Mouse (Mus musculus) layer of hippocampus, adult 9-11 months (tissue): ENCODE data around the gene Lpar1.

ENCODE experiments used
- DNase-seq: peaks from one replicate; pipeline ENCODE4 v3.0.0; 2022

The Lpar1 gene

DNA sequence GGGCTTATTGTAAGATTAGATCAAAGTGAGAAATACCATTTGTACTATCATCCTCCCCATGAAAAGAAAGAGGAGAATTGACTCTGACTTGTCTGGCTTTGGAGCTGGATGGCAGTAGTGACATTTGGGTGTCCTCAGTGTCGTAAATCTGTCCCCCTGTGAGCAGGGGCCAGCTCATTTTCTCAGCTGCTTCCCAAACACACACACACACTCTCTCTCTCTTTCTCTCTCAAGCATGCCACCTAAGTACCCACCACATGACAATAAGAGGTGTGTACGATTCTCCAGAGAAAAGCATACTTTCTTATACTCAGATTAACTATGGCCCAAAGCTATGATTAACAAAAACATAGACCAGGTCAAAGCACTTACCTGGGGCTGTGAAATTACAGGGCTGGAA, 49.4 kb downstream of the Lpar1 start:
- DNase-seq: no peak

DNA sequence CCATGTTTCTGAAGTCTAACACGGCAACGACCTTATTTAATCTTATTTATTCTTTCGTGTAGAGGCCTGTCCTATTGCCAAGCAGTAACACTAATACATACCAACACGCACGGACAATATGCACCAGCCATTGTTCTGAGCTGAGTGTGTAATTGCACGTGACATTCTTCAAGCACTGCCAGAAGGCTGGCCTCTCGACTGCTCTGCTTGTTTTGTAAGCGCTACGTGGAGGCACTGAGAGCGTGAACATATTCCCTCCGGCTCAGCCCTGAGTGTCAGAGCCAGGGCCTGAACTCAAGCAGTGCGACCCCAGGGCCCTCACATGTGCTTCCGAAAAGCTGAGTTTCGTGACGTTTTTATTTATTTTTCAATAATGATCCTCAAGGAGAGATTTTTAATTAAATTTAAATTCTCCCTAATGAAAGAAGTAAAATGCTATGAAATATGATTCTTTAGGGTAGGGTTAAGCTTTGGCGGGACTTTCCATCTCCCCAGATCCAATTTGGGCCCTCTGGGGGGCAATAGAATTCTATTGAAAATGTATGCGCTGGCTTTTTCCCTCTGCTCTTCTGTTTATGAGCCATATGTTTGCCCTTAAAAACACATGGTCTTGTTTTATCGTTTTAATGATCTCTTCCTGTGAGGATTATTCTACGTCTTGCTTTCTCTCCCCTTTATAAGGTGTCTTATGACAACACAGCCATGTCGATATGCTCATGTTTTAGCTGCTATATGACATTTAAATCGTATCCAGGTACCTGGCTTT, 52.5 kb downstream of the Lpar1 start:
- peak; percentile 10 for DNase-seq

DNA sequence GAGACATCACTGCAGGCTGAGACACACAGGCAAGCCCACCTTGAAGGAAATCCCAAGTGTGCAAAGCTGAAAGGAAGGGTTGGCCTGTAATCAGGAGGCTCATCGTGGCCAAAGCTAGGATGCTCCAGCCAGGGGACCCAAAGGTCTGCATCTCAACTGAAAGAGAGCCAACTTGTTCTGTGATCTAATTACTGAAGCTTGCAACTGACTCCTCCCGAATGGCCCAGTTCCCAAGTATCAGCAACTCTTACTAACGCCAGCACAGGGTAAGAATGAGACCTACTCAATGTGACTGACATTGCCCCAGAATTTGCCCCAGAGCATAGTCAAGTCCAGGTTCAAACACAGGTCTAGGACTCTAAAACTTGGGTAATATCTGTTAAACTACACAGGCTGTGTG, 53.9 kb downstream of the Lpar1 start:
- DNase-seq: no peak

DNA sequence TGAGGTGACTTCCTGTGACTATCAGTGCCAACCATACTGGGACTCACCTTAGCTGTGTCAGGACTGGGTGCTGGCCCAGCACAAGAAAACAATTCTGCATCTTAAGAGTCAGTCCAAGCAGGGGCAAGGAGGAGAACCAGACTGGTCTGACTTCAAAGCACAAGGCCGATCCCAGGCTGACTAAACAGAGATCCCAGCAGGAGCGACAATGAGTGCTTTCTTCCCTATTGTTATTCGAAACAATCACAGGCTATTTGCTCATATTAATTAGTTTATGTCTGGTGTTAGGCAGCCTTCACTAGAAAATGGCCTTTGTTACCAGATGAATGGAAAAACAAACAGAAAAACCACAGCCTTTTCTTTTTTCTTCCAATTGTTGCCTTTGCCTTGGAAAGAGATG, 54.5 kb downstream of the Lpar1 start:
- DNase-seq: peak; percentile 52

DNA sequence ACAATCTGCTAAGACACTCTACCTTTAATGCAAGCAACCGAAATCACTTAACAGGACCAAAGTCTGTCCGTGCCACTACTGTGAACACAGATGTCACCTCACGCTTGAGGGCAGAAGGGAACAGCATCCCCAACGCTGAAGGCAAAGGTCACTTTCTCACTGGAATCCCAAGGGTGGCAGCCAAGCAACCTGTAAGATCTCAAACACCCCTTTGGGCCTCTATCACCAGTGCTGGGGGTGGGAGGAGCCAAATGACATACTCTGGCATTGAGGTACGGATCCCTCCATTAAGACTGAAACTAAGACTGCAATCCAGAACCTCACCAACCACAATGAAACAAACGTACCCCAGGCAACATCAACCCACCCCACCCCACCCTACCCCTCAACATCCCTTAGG, 55.0 kb downstream of the Lpar1 start:
- DNase-seq: no peak

DNA sequence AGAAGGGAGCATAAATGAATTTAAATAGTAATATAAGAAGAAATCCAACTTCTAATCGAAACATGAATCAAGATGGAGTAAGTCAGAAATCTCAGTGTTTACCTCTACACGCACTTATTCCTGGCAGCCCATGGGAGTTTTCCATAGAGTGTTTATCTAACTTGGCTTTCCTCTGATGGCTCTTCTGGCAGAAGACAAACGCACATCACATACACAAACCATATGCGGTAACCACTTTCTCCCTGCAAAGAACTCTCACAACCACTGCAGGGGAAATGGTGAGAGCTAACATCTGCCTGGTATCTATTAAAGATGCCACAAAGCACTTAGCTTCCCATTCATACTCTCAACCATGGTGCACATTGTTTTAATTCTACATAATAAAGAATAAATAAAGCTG, 56.4 kb downstream of the Lpar1 start:
- no peak for DNase-seq

DNA sequence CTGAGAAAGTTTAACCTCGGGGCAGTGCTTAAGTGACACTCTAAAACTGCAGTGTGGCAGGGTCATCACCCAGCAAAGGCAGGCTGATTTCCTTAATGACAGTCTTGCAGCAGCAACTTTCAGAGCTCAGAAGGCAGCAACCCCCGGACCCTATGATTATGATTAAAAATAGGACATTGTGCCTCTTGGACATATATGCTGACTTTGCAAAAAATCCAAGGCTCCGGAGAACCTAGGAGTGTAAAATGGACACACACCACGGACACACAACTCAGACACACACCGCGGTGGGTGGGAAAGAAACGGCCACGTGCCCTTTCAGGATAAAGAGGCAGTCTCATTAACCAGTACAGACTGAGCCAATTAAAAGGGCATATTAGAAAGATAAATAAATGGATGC, 57.0 kb downstream of the Lpar1 start:
- DNase-seq: no peak

DNA sequence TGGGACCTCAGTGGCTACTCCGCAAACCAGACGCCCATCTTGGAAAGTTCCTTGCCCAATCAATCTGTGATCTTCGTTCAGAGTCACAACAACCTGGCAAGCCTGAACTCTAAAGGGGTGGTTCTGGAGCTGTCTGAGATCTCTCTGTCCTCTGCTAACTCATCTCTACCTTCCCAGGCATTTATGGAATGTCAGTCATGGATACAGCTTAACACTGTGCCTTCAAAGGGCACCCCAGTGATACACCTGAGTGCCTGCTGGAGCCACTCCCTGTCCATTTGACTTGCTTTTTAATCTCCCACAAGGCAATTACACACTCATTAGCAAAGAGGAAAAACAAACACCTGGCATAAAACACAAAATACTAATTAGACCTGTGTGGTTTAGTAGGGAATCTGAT, 62.0 kb downstream of the Lpar1 start:
- no peak for DNase-seq

DNA sequence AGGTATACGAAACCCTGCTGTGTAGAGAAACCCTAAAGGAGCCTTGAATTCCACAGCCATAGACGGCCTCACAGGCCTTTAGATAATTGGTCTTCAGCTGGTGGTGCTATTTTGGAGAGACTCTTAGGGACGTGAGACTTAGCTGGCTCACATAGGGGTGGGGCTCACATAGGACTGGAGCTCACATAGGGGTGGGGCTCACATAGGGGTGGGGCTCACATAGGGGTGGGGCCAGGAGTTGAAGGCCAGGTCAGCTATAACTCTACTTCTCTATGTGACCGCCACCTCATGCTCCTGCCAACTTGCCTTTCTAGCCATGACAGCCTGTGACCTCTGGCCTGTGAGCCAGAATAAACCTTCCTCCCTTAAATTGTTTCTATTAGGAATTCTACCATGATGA, 63.3 kb downstream of the Lpar1 start:
- no peak for DNase-seq

DNA sequence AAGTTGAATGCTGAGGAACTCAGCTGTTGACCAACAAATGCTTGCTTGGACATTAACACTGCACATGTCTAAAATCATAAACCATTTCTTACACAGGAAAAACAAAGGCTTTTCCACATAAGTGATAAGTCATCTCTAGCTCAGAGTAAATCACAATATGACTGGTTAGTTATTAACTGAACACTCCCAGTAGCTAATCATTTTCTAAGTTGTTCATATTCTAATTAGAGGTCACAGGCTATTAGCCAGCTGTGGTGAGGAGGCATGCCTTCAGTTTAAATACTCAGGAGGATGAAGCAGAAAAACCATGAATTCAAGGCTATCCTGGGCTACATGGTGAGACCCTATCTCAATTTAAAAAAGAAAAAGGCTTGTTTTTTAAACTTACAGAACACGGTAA, 75.1 kb downstream of the Lpar1 start:
- DNase-seq: no peak

DNA sequence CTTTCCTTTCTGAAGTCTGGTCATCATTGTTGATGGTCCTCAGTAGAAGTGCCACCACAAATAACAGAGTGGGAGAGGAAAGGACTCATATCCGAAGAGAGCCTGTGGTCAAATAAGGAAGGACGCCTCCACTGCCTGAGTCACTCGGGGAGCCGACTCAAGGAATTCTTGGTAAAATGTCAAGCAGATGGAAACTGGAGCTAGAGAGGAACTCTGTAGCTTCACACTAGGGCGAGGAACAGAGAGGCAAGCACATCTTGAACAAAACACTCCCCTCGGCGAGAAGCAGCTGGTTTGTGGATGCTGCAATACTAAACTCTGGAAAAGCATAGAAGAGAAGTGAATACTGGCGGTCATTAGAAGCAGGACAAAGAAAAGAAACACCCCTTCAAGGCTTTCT, 76.0 kb downstream of the Lpar1 start:
- peak; percentile 67 for DNase-seq

DNA sequence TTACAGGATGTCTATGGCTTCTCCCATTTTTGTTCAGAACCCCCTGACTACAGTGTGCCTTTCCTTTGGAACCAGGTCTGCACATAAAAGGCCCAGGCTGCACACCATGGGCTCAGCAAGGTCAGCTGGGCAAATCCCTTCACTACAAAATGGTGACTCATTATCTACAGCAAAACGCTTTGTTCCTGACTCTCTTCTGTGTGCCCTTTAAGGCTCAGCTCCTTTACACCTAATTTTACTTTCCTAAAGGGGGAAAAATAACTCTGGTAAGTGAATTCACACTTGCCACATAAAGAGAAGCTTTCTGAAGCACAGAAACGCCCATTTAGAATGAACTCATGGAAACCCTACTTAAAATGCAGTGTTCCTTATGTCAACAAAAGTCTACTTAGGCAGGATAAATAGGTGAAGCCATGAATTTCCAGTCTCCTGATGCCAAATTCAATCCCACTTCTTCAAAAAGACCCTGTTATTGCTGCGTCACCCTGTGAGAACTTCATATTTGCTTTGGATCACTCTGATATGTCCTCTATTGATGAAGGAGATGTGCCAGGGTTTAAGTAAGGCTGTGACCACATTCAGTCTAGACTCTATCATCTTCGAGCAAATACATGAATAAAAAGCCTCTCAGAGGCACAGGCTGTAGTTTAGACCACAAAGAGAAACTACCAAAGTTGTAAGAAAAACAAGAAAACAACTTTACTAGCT, 82.3 kb downstream of the Lpar1 start:
- no peak for DNase-seq

DNA sequence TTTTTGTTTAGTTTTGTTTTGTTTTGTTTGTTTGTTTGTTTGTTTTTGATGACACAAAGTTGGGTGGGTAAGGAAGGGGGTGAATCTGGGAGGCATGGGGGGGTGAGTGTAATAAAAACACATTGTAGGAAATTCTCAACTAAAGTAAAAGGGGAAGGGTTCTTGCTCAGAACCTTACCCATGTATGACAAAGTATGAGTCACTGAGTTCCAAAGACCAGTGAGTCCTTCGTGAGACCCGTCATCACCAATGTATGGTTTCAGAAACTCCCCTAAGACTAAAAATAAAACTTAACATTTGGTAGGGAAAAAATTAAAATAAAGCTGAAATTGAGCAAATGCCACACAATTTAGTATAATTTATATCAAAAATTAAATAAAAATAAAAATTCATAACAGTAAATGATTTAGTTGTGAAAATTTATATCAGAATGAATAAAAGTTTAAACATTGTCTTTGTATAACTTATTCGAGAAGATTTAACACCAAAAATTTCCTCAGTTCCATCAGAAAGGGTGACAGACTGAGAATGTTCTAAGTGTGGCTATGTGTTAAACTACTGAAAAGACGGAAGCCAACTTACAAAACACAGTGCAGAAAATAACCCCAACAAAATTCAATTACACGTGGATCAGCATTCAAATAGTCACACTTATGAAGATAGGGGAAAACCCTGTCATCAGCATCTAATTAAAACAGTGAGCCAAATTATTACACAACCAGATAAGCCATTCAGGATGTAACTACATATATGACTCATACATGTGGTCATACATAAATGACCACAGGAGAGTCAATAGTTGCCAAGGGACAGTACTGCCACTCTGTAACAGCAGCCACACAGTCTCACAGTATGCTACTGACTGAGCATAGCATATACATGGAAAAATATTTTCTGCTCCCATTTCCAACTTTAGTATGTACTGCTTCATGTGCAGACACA, 83.8 kb downstream of the Lpar1 start:
- DNase-seq: no peak

DNA sequence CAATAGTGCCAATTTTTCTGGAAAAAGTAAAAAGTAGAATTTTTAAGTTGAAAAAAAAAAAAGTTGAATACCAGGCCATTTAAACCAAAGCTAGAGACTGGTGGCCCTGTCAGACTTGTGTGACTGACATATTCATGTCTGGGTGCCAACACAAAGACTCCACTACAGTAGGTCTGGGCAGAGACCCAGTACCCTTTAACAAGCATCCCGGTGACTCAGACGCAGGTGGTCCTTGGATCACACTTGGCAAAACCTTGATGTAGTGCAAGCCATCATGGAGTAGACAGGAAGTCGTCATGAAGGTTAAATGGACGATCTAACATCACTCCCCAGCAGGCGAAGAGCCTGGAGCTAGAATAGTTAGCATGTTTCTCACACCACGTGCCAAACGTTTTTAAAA, 84.7 kb downstream of the Lpar1 start:
- no peak for DNase-seq

DNA sequence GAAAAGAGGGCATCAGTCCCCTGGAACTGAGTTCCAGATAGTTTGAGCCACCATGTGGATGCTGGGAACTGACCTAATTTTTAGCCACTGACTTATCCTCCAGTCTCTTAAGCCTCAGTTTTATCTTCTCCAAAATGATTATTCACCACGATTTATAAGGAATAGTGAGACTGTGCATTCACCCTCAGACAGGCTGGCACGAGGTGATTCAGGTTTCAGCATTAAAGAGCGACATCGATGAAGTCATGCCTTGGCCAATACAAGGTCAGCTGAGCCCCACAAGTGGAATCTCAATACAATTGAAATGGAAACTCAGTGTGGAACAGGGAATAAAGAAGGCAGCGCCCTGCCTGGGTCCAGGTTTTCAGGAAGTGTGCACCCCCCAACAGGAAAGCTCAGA, 88.1 kb downstream of the Lpar1 start:
- DNase-seq: no peak

DNA sequence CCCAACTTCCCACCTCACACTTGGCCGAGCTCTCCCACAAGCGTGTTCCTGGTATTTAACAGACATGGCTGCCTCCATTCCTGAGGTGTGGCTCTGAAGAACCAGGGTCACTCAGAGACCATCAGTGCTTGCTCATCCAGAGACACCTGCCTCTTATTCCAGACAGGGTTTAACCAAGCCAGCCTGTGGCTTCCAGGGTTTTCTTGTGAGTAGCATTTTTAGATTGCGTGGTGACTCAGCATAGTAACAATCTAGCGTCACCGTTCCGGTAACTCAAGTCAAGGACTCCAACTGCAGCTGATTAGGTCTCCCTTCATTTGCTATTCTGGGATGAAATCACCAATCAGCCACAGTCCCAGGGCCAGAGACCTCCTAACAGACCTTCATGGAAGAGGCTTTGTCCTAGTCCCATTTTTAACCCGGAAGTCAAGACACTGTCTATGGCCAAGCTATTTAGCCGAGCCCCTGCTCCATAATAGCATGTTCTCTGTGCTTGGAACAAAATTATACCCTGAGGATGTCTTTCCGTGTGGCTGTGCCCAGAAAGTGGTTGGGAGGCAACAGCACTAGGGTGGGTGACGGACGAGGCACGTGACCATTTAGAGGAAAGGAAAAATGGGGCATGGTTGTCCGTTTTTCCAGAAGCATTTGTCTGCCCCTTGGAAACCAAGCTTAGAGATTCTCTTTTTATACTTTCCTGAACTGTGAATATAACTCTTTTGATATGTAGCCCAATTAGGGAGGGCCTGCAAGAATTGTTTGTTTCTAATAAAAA, 89.1 kb downstream of the Lpar1 start:
- no peak for DNase-seq

DNA sequence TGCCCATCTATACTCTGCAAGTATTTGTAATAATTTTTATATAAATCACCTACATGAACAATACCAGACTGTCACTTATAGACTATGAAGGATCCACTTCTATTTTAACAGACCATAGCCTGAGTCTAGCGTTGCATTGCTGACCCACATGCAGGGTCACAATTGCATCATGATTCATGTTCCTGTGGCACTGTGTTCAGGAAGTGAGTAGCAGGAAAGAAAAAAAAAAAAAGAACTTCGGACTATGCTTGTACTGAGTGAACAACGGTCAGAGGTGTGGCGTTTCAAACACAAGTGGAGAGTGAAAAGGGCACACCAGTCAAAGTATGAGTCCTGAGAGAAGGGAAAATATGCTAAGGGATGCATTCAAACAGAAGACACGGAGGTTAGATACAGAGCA, 90.7 kb downstream of the Lpar1 start:
- DNase-seq: no peak

DNA sequence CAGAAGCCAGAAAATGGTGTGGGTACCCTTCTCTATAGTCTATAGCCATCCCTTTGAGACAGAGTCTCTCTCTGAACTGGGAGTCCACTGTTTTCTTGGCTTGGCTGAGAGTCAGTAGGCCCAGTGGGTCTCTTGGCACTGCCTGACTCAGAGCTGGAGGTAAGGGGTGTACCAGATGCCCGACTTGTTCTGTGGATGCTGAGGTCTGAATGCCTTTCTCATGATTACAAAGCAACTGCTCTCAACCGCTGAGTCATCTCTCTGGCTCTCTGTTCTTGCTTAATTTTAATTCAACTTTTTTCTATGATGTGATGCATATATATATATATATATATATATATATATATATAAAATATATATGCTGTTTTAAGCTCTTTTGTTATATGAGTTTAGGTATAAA, 91.1 kb downstream of the Lpar1 start:
- DNase-seq: no peak

DNA sequence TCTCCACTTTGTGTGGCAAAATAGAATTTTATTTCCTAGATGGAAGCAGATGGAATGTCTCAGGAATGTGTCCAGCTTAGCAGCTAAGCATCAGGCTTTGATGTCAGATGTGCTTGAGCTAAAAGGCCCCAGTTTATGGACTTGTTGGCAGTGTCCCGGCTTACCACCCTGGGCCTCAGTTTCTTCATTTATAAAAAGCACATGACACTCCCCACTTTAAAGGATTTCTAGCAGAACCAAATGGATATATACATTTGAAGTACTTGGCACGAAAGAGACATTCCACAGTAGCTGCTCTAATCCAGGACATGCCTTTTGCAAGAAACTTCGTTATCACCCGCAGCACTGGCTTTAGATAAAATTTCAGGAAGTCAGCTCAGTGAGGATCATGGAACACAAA, 100.4 kb downstream of the Lpar1 start:
- DNase-seq: no peak

DNA sequence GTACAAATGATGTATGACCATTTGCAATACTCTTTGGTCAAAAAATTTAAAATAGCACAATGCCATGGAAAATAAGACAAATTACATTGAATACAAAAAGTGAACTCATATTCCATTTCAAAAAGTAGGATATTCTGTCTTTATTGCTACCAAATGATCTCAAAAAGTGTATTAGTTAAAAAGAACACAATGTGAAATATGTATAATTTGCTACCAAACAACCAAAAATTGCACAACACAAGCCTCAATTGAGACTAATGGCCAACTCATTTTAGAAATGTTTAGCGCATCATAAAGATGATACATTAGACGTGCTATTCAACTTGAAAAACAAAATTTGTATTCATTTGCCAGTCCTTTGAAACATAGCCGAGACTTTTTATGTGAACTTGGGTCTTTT, 104.9 kb downstream of the Lpar1 start:
- DNase-seq: no peak

DNA sequence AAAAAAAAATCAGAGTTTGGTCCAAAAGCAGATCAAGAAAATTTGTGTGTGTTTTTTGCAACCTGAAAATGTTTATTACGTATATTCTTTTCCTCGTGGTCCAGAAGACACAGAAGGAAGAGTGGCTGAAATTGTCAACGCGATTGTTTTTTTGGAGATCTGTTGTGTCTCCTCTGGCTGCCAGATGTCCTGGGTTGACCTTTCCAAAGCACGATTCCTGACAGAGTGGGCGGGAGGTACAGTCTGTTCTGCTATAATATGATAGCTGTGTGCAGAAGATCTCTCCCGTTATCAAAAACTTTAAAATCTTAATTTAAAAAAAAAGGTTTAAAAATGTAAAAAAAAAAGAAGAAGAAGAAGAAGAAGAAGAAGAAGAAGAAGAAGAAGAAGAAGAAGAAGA, 105.9 kb downstream of the Lpar1 start:
- no peak for DNase-seq

DNA sequence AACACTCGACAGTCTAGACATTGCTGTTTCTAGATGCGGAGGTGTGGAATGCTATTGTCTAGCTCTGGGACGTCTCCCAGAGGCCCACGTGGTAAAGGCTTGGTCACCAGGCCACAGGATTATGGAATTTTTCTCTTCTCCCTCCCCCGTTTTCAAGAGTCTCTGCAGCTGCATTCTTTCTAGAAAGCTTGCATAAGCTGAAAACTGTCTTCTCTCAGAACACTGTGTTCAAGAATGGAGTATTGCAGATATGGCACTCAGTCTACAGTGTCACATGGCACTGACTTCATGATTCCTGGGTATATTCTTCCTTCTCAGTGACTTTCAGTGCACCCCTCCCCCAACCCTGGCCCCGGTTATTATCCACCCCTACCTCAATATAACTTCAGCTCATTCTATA, 107.9 kb downstream of the Lpar1 start:
- no peak for DNase-seq

DNA sequence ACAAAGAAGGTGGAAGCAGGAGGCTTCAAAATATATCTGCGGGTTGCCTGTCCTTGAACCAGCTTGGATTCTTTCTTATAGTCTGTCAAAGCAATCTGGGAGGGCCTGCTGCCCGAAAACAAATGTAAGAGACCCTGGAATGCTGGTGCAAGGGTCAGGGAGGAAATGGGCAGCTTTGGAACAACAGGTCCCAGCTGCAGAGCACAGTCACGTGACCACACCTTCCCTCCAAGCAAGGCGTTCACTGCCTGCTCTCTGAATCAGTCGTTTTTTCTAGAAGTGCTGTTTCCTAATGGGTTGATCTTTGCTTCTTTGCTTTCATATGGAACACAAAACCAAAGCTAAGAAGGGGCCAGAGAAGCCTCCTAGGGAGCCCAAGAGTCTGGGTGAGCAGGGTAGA, 111.4 kb downstream of the Lpar1 start:
- DNase-seq: no peak
